Mouse (Mus musculus) lung, adult 10 weeks (tissue): Measurements from ENCODE around the gene Oit3. TPM values are rescaled to one million over a fixed set of nuclear protein-coding genes. Genes with fewer than 3 reads are reported as not detected.

Experiments
- polyA plus RNA-seq: library from polyadenylated mRNA; stranded (reverse); fragments of 350-450 nt; fragmentation: Illumina TruSeq; extraction: RNeasy Lipid Tissue Mini Kit (QIAGEN cat#74804); gene quantifications from one replicate; pipeline ENCODE4 v1.2.3, GENCODE M21; 2014; ENCODE audit warnings: low read depth, low replicate concordance; ENCODE audit not compliant: insufficient read depth

The Oit3 gene
- 0.56 TPM for polyA plus RNA-seq

DNA sequence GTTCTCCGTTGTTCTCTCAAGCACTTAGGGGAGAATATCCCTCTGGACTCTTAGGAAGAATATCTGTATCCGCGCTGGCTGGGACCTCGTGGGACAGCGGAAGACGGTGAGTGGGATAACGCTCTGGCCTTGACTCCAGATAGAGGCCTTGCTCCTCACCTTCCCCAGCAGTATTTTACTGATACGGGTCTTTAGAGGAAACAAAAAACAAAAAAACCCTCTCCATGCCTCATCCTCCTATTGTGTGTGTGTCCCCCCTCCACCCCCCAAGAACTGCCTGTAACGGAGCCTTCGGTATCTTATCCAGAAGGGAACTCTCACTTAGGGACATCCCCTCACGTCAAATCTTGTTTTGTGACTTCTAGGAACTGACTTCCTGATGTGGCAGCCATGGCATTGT, at the start of gene Oit3:
TSS of gene Oit3 (minus strand) at position 44 of the 400 bp plus-strand sequence.

DNA sequence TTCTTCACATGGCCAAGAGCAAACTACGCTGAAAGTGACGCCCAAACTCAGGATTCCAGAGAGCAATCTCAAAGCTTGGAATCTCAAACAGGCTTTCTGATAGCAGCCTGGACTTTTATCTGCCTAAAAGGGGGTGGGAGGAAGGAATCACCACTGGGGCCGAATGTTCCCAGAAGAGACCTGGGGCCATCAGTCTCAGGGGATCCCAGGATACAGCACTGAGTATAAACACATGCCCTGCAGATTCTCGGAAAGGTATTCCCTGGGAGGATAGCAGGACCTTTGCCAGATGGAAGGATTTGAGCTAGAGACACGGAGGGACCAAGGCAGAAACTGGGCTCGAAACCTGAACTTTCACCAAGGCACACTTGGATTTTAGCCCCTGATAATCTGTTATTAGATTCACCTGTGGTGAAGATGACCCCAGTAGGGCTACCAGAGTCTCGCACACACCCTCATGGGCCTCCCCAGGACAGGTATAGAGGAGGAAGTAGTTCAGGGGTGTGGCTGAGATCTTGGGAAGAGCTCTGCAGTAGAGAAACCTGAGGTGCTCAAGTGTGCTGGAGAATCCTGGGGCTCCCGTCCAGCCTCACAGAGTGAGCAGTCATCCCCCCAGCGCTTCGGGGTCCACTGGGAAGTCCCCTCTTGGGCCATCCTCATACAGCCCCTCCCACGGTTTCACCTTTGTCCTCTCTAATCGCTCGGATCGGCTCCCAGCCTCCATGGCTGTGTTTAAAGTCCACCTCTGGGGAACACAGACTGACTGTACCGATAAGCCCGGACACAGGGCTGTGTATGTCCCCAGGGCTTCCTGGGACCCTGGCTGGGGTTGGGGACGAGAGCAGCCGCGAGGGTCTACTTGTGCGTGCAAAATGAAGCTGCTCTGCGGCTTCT, 38.4 kb downstream of the Oit3 start, which contains the start of gene Pla2g12b:
TSS of gene Pla2g12b (plus strand) at position 762 of the 894 bp plus-strand sequence.

DNA sequence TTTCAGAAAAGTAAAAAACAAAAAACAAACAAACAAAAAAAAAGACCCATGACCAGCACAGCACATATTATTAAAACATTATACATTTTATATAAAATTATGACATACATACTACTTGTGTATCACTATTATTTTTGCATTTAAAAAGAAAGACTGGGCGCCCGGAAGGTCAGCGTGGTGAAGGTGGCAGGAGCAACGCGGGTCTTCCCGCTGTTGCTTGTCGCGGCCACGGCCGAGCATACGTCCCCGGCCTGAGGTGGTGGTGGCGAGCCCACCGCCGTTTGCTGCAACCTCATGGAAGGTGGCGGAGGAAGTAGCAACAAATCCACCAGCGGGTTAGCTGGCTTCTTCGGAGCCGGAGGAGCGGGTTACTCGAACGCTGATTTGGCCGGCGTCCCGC, 46.1 kb downstream of the Oit3 start, which contains the start of gene Gm10273:
TSS of gene Gm10273 (plus strand) at position 172 of the 400 bp plus-strand sequence.

Other genes with a start within 250 kb of the Oit3 start
- 14.9 TPM for gene Sept10, start 219.9 kb downstream of the Oit3 start, polyA plus RNA-seq
- gene Sowahc, start 219.8 kb downstream of the Oit3 start, polyA plus RNA-seq = 9.2 TPM
- gene P4ha1, start 118.5 kb downstream of the Oit3 start, polyA plus RNA-seq = 43.2 TPM
- gene Gm10273, start 46.1 kb downstream of the Oit3 start, polyA plus RNA-seq = 0.83 TPM
- gene Pla2g12b, start 38.1 kb downstream of the Oit3 start, polyA plus RNA-seq = 0.45 TPM
- gene Gm10322, start 174.3 kb upstream of the Oit3 start, polyA plus RNA-seq = not detected
- 8.2 TPM for gene Mcu, start 174.9 kb upstream of the Oit3 start, polyA plus RNA-seq